Mouse (Mus musculus): ENCODE data around the gene Kcmf1.
"Not testable (repeated sequence)": the region's sequence is repeated elsewhere in the genome, so short reads cannot be mapped to it uniquely, and the experiment has no call there.

The Kcmf1 gene

GRCm38 (mm10) chr6:72900952-72901351 lies 1.2 kb upstream of the Kcmf1 start:
- in situ Hi-C loops (cut with MboI; ENCODE audit: unreplicated experiment in 2 of 2), result no loop called here

GRCm38 (mm10) chr6:72899201-72899780 lies 488 bp downstream of the Kcmf1 start:
- in situ Hi-C loops (cut with MboI; ENCODE audit: unreplicated experiment in 2 of 2), result no loop called here

DNA sequence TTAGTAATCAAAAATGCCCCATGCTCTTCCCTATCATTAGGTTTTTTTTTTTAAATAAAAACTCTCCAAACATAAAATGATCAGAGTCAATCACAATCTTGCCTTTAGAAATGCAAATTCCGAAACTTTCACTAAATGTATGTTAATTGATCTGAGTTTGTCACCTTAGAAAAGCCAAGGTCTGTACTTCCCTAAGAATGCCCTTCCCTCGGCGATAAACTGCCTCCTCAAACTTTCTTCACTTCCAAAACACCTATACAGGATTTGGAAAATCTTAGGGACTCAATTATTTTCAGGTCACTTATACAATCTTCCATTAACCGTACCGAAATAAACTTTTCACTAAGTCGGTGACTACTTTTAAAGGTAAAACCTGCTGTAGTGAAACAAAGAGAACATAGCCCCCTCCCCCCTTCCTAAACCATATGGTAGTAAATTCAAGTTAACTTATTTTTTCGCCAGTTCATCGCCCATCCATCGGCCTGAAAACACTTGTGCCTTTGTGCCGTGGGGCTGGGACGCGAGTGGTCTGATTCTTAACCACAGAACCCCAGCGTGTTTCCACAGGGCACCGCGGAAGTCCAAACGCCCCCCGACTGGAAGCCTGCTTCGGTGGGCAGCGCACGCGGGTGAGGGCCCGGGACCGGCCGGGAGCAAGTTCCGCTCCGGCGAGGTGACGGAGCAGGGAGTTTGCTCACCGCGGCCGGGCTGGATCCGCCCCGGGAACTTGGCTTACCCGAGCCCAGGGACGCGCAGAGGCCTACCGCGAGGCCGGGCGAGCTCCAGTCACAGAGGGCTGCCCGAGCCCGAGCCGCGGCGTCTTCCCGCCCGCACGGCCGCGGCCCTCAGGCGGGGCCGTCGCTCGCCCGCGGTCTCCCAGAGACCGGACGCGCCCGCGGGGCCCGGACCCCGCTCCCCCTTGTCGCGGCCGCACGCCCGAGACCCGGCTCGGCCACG lies 1.3 kb downstream of the Kcmf1 start:
- in situ Hi-C loops (cut with MboI; ENCODE audit: unreplicated experiment in 2 of 2), result no loop called here

DNA sequence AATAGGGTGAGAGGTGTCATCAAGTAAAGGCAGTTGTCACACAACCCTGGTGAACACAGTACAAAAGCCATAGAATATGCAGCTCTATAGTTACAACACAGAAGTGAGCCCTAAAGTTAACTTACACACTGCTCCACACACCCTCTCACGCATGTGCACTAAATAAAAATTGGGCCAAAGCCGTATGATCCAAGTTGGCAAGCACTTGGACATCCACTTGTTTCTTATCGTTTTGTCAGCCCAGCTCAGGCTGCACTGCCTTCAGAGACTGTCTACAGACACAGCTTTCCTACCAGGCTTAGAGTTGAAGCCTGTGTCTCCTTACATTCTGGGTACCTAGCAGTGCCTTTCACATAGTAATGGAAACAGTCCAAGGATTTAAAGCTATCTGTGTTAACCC lies 4.8 kb downstream of the Kcmf1 start:
- in situ Hi-C loops (cut with MboI; ENCODE audit: unreplicated experiment in 2 of 2), result no loop called here

DNA sequence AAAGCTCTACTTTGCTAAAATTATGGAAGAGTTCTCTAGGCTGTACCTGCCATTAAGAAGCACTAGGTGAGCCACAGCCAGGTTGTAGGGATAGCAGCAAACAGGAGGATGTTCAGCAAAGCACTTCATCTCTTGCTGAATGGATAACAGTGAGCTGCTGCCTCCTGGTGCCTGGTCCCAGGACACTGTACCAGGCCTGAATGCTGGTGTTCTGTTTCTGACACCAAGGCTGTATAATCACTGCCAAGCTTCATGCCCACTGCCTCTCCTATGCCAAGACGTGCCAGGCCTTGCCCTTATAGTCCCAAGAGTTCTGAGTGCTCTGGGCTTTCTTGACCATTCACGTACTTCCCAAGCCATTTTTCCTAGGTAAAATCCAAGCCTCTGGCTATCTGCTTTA lies 8.5 kb downstream of the Kcmf1 start:
- in situ Hi-C loops (cut with MboI; ENCODE audit: unreplicated experiment in 2 of 2), result no loop called here

- in situ Hi-C loops (cut with MboI; ENCODE audit: unreplicated experiment in 2 of 2), result no loop called here
Observed at GRCm38 (mm10) chr6:72888655-72889054, 11.1 kb downstream of the Kcmf1 start.

DNA sequence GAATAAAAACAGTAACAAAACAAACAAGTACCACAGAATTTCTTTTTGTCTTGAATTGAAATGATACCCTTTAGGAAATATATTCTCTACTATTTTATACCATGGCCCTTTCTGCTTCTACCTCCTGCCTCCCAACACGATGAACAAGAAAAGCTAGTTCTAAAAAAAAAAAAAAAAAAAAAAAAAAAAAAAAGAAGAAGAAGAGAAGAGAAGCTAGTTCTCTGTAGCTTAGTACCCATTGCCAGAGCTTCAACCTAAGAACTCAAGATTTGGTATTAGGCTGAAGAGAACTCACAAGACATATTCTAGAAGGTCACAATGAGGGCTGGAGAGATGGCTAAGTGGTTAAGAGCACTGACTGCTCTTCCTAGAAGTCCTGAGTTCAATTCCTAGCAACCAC lies 14.5 kb downstream of the Kcmf1 start:
- in situ Hi-C loops (cut with MboI; ENCODE audit: unreplicated experiment in 2 of 2), result no loop called here

- in situ Hi-C loops (cut with MboI; ENCODE audit: unreplicated experiment in 2 of 2), result no loop called here
Observed at GRCm38 (mm10) chr6:72884767-72885166, 15.0 kb downstream of the Kcmf1 start.

DNA sequence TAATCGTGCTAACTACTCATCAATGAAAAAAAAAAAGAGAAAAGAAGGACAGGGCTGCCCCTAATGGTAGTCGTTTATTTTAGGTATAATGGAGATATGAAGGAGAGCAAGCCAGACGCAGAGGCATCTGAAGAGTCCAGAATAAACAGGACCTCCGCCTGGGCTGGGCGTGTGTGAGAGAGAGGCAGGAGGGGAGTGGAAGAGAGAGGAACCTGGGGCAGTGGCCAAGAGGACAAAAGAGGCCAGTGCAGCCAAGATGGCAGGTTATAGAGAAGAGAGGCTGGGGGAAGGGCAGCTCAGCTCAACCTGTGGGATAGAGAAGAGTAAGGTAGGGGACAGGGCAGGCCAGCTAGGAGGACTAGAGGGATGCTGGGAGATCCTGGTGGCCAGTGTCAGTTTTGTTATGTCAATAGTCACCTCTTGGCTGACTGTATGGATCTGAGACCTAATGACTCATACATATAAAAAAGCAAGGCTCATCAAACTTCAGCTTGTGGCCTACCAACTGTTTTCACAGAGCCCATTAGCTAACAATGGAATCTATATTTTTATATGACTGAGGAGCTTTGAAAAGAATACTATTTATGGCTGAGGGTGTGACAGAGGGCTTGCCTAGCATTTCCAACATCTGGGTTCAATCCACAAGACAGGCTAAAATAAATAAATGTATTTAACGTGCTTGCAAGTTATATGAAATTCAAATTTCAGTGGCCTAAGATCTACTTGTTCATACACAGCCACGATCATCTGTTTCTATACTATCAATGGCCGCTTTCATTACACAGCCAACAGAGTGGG lies 16.9 kb downstream of the Kcmf1 start:
- in situ Hi-C loops (cut with MboI; ENCODE audit: unreplicated experiment in 2 of 2), result no loop called here

DNA sequence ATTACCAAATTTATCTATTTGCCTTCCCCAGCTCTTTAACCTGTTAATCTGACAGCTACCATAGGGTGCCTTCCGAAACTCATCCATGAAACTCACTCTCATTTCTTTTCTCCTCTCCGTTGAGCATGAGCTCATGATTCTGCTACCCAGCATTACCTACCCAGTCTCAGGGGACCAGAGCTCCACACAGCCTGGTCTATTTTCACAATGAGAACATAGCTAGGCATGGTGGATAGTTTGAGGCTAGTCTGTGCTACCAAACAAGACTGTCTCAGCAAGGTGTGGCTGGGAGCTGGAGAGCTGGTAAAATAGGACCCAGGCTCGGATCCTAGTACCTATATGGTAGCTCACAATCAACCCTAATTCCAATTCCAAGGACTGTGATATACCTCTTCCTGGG lies 17.6 kb downstream of the Kcmf1 start:
- in situ Hi-C loops (cut with MboI; ENCODE audit: unreplicated experiment in 2 of 2), result no loop called here

DNA sequence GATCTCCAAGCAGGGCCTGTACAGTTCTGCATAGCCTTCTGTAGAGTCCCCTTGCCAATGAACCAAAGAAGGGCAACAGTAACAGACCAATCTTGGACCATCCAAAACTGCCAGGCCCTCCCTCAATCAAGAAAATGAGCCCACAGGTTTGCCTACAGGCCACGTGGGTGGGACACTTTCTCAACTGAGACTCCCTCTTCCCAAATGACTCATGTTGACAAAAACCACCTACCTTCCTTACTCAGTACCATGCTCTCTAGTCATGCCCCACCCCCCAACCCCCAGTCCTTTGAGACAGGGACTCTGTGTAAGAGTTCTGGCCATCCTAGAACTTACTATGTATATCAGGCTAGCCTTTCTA lies 18.2 kb downstream of the Kcmf1 start:
- in situ Hi-C loops (cut with MboI; ENCODE audit: unreplicated experiment in 2 of 2), result no loop called here

GRCm38 (mm10) chr6:72880913-72881618 lies 18.7 kb downstream of the Kcmf1 start:
- in situ Hi-C loops (cut with MboI; ENCODE audit: unreplicated experiment in 2 of 2), result no loop called here

GRCm38 (mm10) chr6:72876629-72877028 lies 23.1 kb downstream of the Kcmf1 start:
- in situ Hi-C loops (cut with MboI; ENCODE audit: unreplicated experiment in 2 of 2), result no loop called here

DNA sequence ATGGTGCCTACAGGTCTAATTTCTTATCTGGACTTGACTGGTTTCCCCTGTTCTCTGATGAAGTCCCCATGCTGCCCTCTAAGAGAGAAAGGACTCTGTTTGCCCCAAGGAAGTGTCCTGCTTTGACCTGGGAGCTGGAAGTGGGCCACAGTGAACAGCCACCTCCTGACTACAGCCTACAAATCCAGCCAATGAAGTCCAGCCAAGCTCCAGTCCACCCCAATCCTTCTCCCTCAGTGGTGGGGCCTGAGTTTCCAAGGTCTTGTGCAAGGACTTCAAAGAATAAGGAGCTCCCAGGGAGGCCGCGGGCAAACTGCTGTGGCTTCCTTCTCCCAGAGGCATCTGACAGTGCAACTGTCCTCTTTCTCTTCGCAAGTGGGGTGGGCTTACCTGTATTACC lies 26.4 kb downstream of the Kcmf1 start:
- in situ Hi-C loops (cut with MboI; ENCODE audit: unreplicated experiment in 2 of 2), result no loop called here

- in situ Hi-C loops (cut with MboI; ENCODE audit: unreplicated experiment in 2 of 2), result no loop called here
Observed at GRCm38 (mm10) chr6:72872276-72872675, 27.5 kb downstream of the Kcmf1 start.

DNA sequence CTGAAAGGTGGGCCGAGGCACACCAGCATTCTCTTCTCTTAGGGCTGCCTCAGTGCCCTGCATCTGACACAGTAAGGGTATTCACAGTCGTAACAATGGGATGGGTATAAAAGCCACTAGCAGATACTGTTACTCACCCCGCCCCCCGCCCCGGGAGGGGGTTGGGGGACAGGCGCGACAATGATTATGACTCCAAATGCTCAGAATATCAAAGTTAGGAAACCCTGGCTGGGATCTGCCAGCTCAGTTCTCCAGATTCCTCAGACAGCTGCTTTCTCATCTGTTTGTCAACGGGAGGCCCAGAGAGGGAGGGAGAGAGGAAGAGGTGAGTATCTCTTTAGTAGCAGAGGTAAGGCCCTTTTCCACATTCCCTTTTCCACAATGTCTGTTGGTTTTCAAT lies 30.2 kb downstream of the Kcmf1 start:
- in situ Hi-C loops (cut with MboI; ENCODE audit: unreplicated experiment in 2 of 2), result no loop called here

DNA sequence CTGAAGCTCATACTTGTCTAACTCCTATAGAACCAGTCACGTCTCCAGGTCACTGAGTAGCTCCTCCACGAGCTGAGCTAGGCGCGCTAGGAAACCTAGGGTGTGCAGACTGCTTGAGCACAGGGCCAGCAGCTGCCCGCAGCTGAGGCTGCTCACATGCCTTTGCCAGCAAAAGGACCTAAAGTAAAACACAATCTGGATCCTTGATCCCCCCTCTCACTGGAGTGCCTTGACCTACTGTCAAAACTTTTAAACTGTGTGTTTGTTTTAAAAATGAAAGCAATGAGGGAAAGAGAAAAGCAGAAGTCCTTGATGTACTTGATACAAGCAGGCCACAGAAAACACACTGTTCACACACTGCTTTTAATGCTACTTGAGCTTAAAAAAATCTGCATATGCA lies 31.1 kb downstream of the Kcmf1 start:
- in situ Hi-C loops (cut with MboI; ENCODE audit: unreplicated experiment in 2 of 2), result no loop called here

- in situ Hi-C loops (cut with MboI; ENCODE audit: unreplicated experiment in 2 of 2), result no loop called here
Observed at GRCm38 (mm10) chr6:72867746-72868145, 32.0 kb downstream of the Kcmf1 start.

DNA sequence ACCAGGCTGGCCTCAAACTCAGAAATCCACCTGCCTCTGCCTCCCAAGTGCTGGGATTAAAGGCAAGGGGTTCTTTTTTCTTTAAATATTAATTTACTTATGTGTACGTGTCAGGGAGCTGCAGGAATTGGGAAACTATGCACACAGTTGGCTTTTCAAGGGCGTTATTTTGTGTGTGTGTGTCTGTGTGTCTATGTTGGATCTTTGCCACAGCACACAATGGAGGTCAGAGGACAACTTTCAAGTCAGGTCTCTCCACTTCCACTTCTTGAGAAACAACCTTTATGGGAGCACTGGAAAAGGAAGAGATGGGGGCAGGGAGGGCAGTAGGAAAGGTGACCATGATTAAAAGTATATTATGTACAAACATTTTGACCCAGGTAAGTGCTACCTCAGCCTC lies 33.5 kb downstream of the Kcmf1 start:
- in situ Hi-C loops (cut with MboI; ENCODE audit: unreplicated experiment in 2 of 2), result no loop called here

DNA sequence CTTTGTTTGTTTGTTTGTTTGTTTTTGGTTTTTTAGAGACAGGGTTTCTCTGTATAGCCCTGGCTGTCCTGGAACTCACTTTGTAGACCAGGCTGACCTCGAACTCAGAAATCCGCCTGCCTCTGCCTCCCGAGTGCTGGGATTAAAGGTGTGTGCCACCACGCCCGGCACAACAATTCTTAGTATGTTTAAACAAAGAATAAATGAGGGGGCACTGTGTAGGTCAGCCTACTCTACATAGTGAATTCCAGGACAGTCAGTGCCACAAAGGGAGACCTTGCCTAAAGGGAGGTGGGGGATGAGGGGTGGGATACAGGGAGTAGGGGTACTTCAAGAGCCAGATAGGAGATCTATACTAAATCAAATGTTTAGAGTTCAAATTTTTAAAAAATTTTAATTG lies 37.1 kb downstream of the Kcmf1 start:
- in situ Hi-C loops (cut with MboI; ENCODE audit: unreplicated experiment in 2 of 2), result not testable (repeated sequence)

GRCm38 (mm10) chr6:72854256-72854655 lies 45.5 kb downstream of the Kcmf1 start:
- in situ Hi-C loops (cut with MboI; ENCODE audit: unreplicated experiment in 2 of 2), result no loop called here
